35 mouse cellular contexts compared by ENCODE assay signal in the genomic region with DNA sequence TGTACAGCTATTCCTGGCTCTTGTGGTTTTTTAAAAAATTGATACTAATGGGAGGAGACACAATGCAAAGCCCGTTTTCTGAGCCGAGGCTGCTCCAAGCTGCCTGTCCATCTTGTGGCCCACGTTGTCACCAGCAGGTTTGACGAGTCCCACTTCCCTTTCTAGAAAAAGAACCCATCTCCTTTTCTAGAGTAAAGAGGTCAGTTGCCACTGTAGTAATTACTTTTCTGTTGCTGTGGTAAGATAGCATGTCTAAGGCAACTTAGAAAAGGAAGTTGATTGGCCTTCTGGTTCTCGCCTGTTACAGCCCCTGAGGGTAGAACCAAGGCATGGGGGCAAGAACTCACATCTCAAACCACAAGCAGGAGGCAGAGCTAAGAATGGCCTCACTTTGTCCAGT. TPM values are rescaled to one million over a fixed set of nuclear protein-coding genes. Genes with fewer than 3 reads are reported as not detected.
A peak's percentile ranks its signal among the peaks of the same experiment; 100 is the strongest.
DNase-seq lines count a peak whose midpoint lies in the region; ATAC-seq and TF ChIP-seq lines count a peak whose summit lies in the region.
"Had no signal": no experiment of that assay in that cellular context is flagged by ENCODE, and none has a peak within 500 bp of the region (broad histone marks: within the 10 kb centered on the region; RNA-seq: fewer than 3 reads in every experiment).

No protein-coding gene starts in this region.

- no peak for TF ChIP-seq CTCF in bone marrow, adult 2 months (IDR thresholded peaks at IDR 0.05; ENCODE audit: control insufficient read depth, insufficient read depth, low read length)

- ATAC-seq in megakaryocyte progenitor cell, adult 5-6 weeks (replicated peaks; ENCODE audit: poor library complexity) = peak; percentile 46
- ATAC-seq: CD4-positive, CD25-positive, alpha-beta regulatory T cell, adult 4 months; forebrain, embryonic 15.5 days; Patski had no signal

- H3K4me1 ChIP-seq in bone marrow, adult 2 months (ENCODE audit: control insufficient read depth, insufficient read depth, low read length) = peaks cover 2% of the 10 kb centered on the region; the same call in 1 of the 2 replicates
- H3K4me1 ChIP-seq: embryonic facial prominence, embryonic 13.5 days; forebrain, embryonic 12.5 days; forebrain, embryonic 15.5 days; hindbrain, embryonic 12.5 days; hindbrain, embryonic 15.5 days had no signal

- H3K27ac ChIP-seq in bone marrow, adult 2 months (ENCODE audit: control insufficient read depth, insufficient read depth, low read depth, low read length, poor library complexity) = 0 out of 2 replicates have a peak overlapping the region, but pooled peaks have one; percentile 30
- H3K27ac ChIP-seq: embryonic facial prominence, embryonic 10.5 days; embryonic facial prominence, embryonic 13.5 days; forebrain, embryonic 12.5 days; forebrain, embryonic 15.5 days; hindbrain, embryonic 12.5 days; hindbrain, embryonic 15.5 days had no signal

- peak; percentile 6 to 9 for DNase-seq in spleen, postnatal 36 days (ENCODE audit: low spot score in 2 of 2)
- no peak for DNase-seq in spleen, postnatal 10 days (ENCODE audit: low spot score in 2 of 2)
- DNase-seq in right cerebral cortex, postnatal 4 days = no peak
- DNase-seq in testis, postnatal 14 days (ENCODE audit: low spot score) = no peak
- DNase-seq in ovary, postnatal 10 days (ENCODE audit: low spot score) = no peak
- DNase-seq: adrenal gland, postnatal 10 days; adrenal gland, postnatal 36 days; cerebellum, adult 11 months; cerebellum, adult 2 months; cerebellum, adult 9-11 months; cerebellum, postnatal 25 days; embryo, embryonic 11 days; gastrocnemius, postnatal 10 days; gastrocnemius, postnatal 36 days; heart, adult 11 months had no signal

- WGBS in bone marrow, adult 2 months = 6% methylated on average over 5 of the region's 5 CpGs

- no peak for TF ChIP-seq POLR2A in bone marrow, adult 2 months (IDR thresholded peaks at IDR 0.05; ENCODE audit: borderline replicate concordance, control insufficient read depth, low read depth, low read length)

- no peak overlapping the region for H3K4me3 ChIP-seq in bone marrow, adult 2 months (replicated peaks; ENCODE audit: control insufficient read depth, low read depth, low read length)
- H3K4me3 ChIP-seq: embryonic facial prominence, embryonic 10.5 days; embryonic facial prominence, embryonic 13.5 days; erythroblast, embryonic 14.5 days; forebrain, embryonic 12.5 days; forebrain, embryonic 15.5 days; hindbrain, embryonic 12.5 days; hindbrain, embryonic 15.5 days had no signal

RNA-seq across cellular contexts. Expression of gene Dmrt1, which starts 45.6 kb away (rescaled TPM):
- not detected in 2 replicates for polyA plus RNA-seq in bone marrow, adult 2 months (2011; ENCODE audit: insufficient read depth, insufficient read length, low replicate concordance, missing spikeins)
- total RNA-seq in megakaryocyte progenitor cell, adult 5-6 weeks (2015) = not detected in 2 replicates
- not detected in 2 replicates for total RNA-seq in megakaryocyte progenitor cell, adult 5-6 weeks (2017)
- total RNA-seq: adrenal gland, adult 18-20 months; adrenal gland, postnatal 10 days; adrenal gland, postnatal 36 days; gastrocnemius, adult 18-20 months; gastrocnemius, postnatal 10 days; gastrocnemius, postnatal 36 days; heart, adult 8-10 months; heart, postnatal 25 days; hematopoietic stem cell, adult 5-6 weeks had no signal
- polyA plus RNA-seq: C2C12; CD4-positive, CD25-positive, alpha-beta regulatory T cell, adult 4 months; cerebellum, adult 2 months; cortical plate, adult 2 months; erythroblast, embryonic 14.5 days; heart, embryonic 14.5 days; heart, postnatal 0 days; hindbrain, embryonic 12.5 days; hindbrain, embryonic 15.5 days; Patski had no signal

RNA-seq across cellular contexts. Expression of gene Dmrt3, which starts 59.0 kb away (rescaled TPM):
- not detected in 2 replicates for polyA plus RNA-seq in bone marrow, adult 2 months (2011; ENCODE audit: insufficient read depth, insufficient read length, low replicate concordance, missing spikeins)
- total RNA-seq in megakaryocyte progenitor cell, adult 5-6 weeks (2015) = not detected in 2 replicates
- total RNA-seq in megakaryocyte progenitor cell, adult 5-6 weeks (2017) = not detected in 2 replicates
- total RNA-seq: adrenal gland, adult 18-20 months; adrenal gland, postnatal 10 days; adrenal gland, postnatal 36 days; gastrocnemius, adult 18-20 months; gastrocnemius, postnatal 10 days; gastrocnemius, postnatal 36 days; heart, adult 8-10 months; heart, postnatal 25 days; hematopoietic stem cell, adult 5-6 weeks had no signal
- polyA plus RNA-seq: CD4-positive, CD25-positive, alpha-beta regulatory T cell, adult 4 months; erythroblast, embryonic 14.5 days; heart, postnatal 0 days; Patski had no signal

Comparison
In these comparisons a context has a peak if more than half of its experiments do, and no peak if none do; other contexts are left out.
1. DNase-seq: peak in spleen, postnatal 36 days (2 of 2); none in spleen, postnatal 10 days (0 of 2), right cerebral cortex, postnatal 4 days (single experiment), testis, postnatal 14 days (single experiment) and ovary, postnatal 10 days (single experiment).